Mouse (Mus musculus) forebrain, embryonic 13.5 days (tissue): Measurements from ENCODE around the gene Capn5. TPM values are rescaled to one million over a fixed set of nuclear protein-coding genes. Genes with fewer than 3 reads are reported as not detected.

ENCODE experiments used
- ATAC-seq: fragments of 200-750 bp; cut with Nextera tagmentation; 2 replicates; pipeline ENCODE4 v1.8.0; 2017
- H3K27ac ChIP-seq: fragments of 300-500 bp; sonication (generic); 2 replicates; pipeline ENCODE4 v1.5.1; 2015; ENCODE audit warnings: inconsistent platforms, mild to moderate bottlenecking, moderate library complexity
- H3K27me3 ChIP-seq: fragments of 300-500 bp; sonication (generic); 2 replicates; pipeline ENCODE4 v1.6.1; 2015; ENCODE audit warnings: mild to moderate bottlenecking, inconsistent platforms
- H3K36me3 ChIP-seq: fragments of 300-500 bp; sonication (generic); 2 replicates; pipeline ENCODE4 v1.6.1; 2015; ENCODE audit warnings: mild to moderate bottlenecking, inconsistent platforms; ENCODE audit not compliant: poor library complexity, severe bottlenecking
- H3K4me1 ChIP-seq: fragments of 300-500 bp; sonication (generic); 2 replicates; pipeline ENCODE4 v1.6.1; 2015; ENCODE audit warnings: inconsistent platforms
- H3K4me2 ChIP-seq: fragments of 300-500 bp; sonication (generic); 2 replicates; pipeline ENCODE4 v1.6.1; 2015; ENCODE audit warnings: inconsistent platforms, mild to moderate bottlenecking, moderate library complexity
- H3K4me3 ChIP-seq: fragments of 300-500 bp; sonication (generic); 2 replicates; pipeline ENCODE4 v1.5.1; 2015; ENCODE audit warnings: mild to moderate bottlenecking, inconsistent platforms
- H3K9ac ChIP-seq: fragments of 300-500 bp; sonication (generic); 2 replicates; pipeline ENCODE4 v1.6.1; 2015; ENCODE audit warnings: mild to moderate bottlenecking, inconsistent platforms
- H3K9me3 ChIP-seq: fragments of 300-500 bp; sonication (generic); replicated peaks from 2 replicates; pipeline ENCODE4 v1.6.1; 2016; ENCODE audit warnings: inconsistent platforms
- WGBS: fragments of 180-500 bp; shearing (Covaris S2); methylation state at CpG from one replicate; pipeline ENCODE4 v1.1.7; 2015; 5-methylcytosine and 5-hydroxymethylcytosine counted together
- polyA plus RNA-seq: library from polyadenylated mRNA; unstranded; fragments of >200 nt; fragmentation: Nextera tagmentation; extraction: Ambion mirVana; gene quantifications from 2 replicates; pipeline ENCODE4 v1.2.1, GENCODE M21; 2015

The Capn5 gene
- polyA plus RNA-seq, 1 experiment from 2014 or later = 9.3 TPM

DNA sequence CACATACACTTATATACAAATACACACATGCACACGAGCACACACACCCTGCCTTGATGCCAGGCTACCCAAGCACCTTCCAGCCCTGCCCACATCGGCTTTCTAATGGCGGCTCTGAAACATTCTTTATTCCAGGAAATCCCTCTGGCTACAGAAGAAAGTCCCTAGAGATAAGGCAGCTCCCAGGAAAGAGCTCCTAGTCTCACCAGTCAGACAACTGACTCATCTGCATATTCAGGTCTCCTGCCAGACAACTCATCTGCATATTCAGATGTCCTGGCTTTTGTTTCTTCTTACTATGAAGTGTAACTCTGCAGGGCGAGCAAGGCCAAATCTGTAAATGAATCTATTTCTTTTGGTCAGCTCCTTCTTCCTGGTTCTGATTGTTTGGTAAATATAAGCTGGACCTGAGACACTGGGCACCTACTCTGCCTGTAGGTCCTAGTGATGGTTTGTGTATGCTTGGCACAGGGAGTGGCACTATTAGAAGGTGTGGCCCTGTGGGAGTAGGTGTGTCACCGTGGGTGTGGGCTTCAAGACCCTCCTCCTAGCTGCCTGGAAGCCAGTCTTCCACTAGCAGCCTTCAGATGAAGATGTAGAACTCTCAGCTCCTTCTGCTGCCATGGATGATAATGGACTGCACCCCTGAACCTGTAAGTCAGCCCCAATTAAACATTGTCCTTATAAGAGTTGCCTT lies 20.3 kb downstream of the Capn5 start:
- Histone ChIP-seq H3K4me2 (no peak overlapping the region), H3K9me3 (no peaks in the 10 kb centered on the region), H3K4me1 (peaks cover 24% of the 10 kb centered on the region; the same call in 1 of the 2 replicates), H3K27me3 (0 out of 2 replicates have a peak, but pooled peaks cover 4% of the 10 kb centered on the region), H3K9ac (no peak overlapping the region), H3K36me3 (no peaks in the 10 kb centered on the region), H3K4me3 (no peak overlapping the region), H3K27ac (no peak overlapping the region; the same call in 1 of the 2 replicates)
- no peak for ATAC-seq
- WGBS = 66% methylated on average over 5 of the region's 5 CpGs

DNA sequence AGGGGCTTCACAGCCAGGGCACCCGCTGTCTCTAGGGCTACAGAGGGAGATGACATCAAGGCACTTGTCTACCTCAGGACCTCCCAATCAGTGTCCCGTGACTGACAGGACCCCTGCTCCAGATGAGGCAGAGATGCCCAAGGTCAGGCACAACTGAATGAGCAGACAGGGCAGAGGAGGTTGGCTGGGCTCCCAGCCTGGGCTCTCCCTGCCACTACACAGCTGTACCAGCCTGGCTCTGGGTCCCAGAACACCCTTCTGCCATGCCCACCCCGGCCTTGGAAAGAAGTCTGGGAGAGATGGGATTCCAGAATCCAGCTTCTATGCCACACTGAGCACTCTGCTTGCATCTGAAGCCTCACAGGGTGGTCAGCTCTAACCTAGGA lies 21.8 kb downstream of the Capn5 start:
- no peak overlapping the region for H3K4me2 ChIP-seq
- H3K4me3 ChIP-seq = no peak overlapping the region
- 0 out of 2 replicates have a peak, but pooled peaks cover 4% of the 10 kb centered on the region for H3K27me3 ChIP-seq
- H3K27ac ChIP-seq = peak overlapping the region; percentile 19; the same call in 1 of the 2 replicates
- no peaks in the 10 kb centered on the region for H3K9me3 ChIP-seq
- 0 out of 2 replicates have a peak overlapping the region, but pooled peaks have one; percentile 7 for H3K9ac ChIP-seq
- peaks cover 24% of the 10 kb centered on the region; the same call in 1 of the 2 replicates for H3K4me1 ChIP-seq
- no peaks in the 10 kb centered on the region for H3K36me3 ChIP-seq
- no peak for ATAC-seq
- 50% methylated on average over 2 of the region's 3 CpGs for WGBS

GRCm38 (mm10) chr7:98155546-98156279 lies 22.4 kb downstream of the Capn5 start:
- H3K27me3 ChIP-seq = 0 out of 2 replicates have a peak, but pooled peaks cover 3% of the 10 kb centered on the region
- H3K9me3 ChIP-seq = no peaks in the 10 kb centered on the region
- H3K36me3 ChIP-seq = no peaks in the 10 kb centered on the region
- no peak overlapping the region for H3K27ac ChIP-seq
- WGBS = 25% methylated on average over 7 of the region's 8 CpGs
- no peak overlapping the region for H3K4me3 ChIP-seq
- 0 out of 2 replicates have a peak overlapping the region, but pooled peaks have one; percentile 7 for H3K9ac ChIP-seq
- H3K4me2 ChIP-seq = no peak overlapping the region
- peak; percentile 44 for ATAC-seq
- H3K4me1 ChIP-seq = peaks cover 24% of the 10 kb centered on the region; the same call in 1 of the 2 replicates

DNA sequence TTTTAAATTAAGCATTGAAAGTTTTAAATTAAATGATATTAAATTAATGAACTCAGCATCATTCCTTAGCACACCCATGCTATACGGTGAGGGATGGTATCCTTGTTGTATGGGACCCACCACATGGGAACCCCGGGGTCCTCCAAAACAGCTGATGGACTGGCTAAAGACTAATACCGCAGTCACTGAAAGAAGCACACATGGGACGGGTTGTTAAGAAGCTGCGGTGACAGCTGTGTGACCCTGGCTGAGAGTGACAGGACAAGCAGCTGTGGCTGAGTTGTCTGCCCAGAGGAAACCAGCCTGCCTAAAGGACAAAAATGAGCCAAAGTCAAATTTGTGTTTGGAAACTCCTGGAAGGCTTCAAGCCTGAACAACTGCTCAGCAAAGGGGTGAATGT lies 24.2 kb downstream of the Capn5 start:
- no peak overlapping the region for H3K27ac ChIP-seq
- H3K9me3 ChIP-seq = no peaks in the 10 kb centered on the region
- peaks cover 39% of the 10 kb centered on the region for H3K4me1 ChIP-seq
- no peaks in the 10 kb centered on the region for H3K27me3 ChIP-seq
- WGBS = 85% methylated on average over 5 of the region's 5 CpGs
- H3K9ac ChIP-seq = no peak overlapping the region
- no peak for ATAC-seq
- H3K36me3 ChIP-seq = no peaks in the 10 kb centered on the region
- H3K4me3 ChIP-seq = no peak overlapping the region
- H3K4me2 ChIP-seq = no peak overlapping the region

GRCm38 (mm10) chr7:98153345-98153744 lies 24.7 kb downstream of the Capn5 start:
- H3K4me1 ChIP-seq = peaks cover 40% of the 10 kb centered on the region
- no peak overlapping the region for H3K9ac ChIP-seq
- no peaks in the 10 kb centered on the region for H3K36me3 ChIP-seq
- H3K4me2 ChIP-seq = no peak overlapping the region
- ATAC-seq = no peak
- H3K27me3 ChIP-seq = no peaks in the 10 kb centered on the region
- 47% methylated on average over 3 of the region's 3 CpGs for WGBS
- no peak overlapping the region for H3K27ac ChIP-seq
- no peak overlapping the region for H3K4me3 ChIP-seq
- no peaks in the 10 kb centered on the region for H3K9me3 ChIP-seq

DNA sequence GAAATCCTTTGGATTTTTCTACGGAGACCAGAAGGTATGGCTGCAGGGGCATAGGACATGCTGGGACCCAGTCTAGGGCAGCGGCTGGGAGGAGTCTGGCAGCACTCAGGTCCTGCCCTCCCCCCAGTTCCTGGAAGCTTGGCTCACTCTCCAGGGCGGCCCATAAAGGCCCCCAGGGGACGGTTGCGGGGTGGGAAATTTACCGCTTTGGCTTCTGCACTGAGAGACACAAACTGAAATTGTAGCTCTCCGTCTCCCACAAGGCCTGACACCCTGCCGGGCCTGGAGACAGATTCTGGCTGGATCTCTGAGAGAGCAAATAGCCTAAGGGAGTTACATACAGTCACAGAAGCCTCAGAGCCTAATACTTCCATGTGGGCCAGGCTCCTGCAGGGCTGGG lies 25.7 kb downstream of the Capn5 start:
- H3K27me3 ChIP-seq = no peaks in the 10 kb centered on the region
- H3K27ac ChIP-seq = no peak overlapping the region
- H3K4me1 ChIP-seq = peaks cover 41% of the 10 kb centered on the region
- H3K9me3 ChIP-seq = no peaks in the 10 kb centered on the region
- H3K9ac ChIP-seq = no peak overlapping the region
- H3K36me3 ChIP-seq = no peaks in the 10 kb centered on the region
- H3K4me2 ChIP-seq = no peak overlapping the region
- WGBS = 68% methylated on average over 8 of the region's 8 CpGs
- no peak for ATAC-seq
- no peak overlapping the region for H3K4me3 ChIP-seq

GRCm38 (mm10) chr7:98150525-98150924 lies 27.5 kb downstream of the Capn5 start:
- Histone ChIP-seq H3K27me3 (no peaks in the 10 kb centered on the region), H3K9ac (no peak overlapping the region), H3K27ac (no peak overlapping the region), H3K4me1 (peaks cover 32% of the 10 kb centered on the region), H3K4me2 (no peak overlapping the region), H3K9me3 (no peaks in the 10 kb centered on the region), H3K4me3 (no peak overlapping the region), H3K36me3 (no peaks in the 10 kb centered on the region)
- 51% methylated on average over 5 of the region's 5 CpGs for WGBS
- no peak for ATAC-seq

DNA sequence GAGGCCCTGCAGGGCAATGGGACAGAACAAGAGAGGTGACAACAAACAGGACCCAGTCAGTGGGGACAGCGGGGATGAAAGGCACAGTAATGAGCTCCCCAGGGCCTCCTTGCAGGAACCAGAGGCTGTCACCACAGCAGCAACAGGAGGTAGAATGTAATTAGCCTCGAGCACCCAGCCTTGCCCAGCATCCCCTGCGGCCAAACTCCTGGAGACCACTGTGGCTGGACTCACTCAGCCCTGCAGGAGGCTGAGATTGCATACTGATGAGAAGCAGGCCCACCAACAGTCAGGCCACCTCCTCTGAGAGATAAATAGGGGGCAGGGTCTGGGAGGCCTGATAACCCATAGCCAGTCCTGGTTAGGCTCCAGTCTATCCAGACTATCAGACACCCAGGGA lies 28.3 kb downstream of the Capn5 start:
- Histone ChIP-seq H3K9me3 (no peaks in the 10 kb centered on the region), H3K9ac (no peak overlapping the region), H3K4me3 (no peak overlapping the region), H3K27me3 (no peaks in the 10 kb centered on the region), H3K4me2 (no peak overlapping the region), H3K36me3 (no peaks in the 10 kb centered on the region; the same call in 1 of the 2 replicates), H3K27ac (0 out of 2 replicates have a peak overlapping the region, but pooled peaks have one; percentile 51), H3K4me1 (peaks cover 32% of the 10 kb centered on the region)
- WGBS = 13% methylated on average over 3 of the region's 3 CpGs
- ATAC-seq = no peak

DNA sequence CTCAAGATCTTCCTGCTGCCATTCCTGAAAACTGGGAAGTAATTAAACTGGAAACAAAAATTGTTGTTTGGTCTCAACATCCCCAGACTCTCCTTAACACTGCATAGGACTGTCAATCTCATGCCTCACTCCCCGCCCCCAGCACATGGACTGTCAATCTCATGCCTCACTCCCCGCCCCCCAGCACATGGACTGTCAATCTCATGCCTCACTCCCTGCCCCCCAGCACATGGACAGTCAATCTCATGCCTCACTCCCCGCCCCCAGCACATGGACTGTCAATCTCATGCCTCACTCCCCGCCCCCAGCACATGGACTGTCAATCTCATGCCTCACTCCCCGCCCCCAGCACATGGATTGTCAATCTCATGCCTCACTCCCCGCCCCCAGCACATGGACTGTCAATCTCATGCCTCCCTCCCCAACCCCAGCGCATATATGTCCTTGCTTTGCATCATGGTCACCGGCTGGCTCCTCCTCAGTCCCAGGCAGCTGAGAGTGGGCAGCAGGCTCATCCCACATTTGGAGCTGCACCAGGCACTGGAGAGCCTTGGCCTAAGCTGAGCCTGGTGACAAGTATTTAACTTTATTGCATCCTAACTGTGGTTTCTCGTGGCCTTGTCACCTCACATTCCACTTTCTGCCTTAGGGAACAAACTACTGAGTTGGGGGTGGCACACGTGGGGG lies 29.2 kb downstream of the Capn5 start:
- Histone ChIP-seq H3K27ac (peak overlapping the region; percentile 51), H3K4me3 (no peak overlapping the region), H3K27me3 (no peaks in the 10 kb centered on the region), H3K4me2 (no peak overlapping the region), H3K4me1 (peaks cover 32% of the 10 kb centered on the region), H3K9me3 (no peaks in the 10 kb centered on the region), H3K9ac (no peak overlapping the region), H3K36me3 (no peaks in the 10 kb centered on the region; the same call in 1 of the 2 replicates)
- WGBS = 65% methylated on average over 10 of the region's 10 CpGs
- peak; percentile 54 for ATAC-seq

DNA sequence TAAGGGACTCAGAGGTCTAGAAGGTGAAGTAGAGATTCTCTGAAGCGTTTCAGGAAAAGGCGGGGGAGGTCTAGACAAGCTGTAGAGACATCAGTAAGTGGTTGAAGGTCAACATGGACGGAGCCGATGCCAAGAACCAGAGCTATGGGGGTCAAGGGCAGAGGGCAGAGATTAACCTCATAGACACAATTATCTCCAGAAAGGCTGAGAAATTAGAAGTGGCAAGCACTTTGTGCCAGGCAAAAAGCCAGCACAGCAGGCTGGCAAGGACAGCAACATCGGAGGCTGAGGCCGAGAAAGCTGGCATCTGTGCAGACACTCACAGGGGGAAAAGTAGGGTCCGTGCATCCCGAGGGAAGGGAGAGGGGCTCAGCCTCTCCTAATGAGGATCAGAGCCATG lies 30.3 kb downstream of the Capn5 start:
- H3K27me3 ChIP-seq = no peaks in the 10 kb centered on the region
- H3K4me1 ChIP-seq = peaks cover 32% of the 10 kb centered on the region
- H3K9ac ChIP-seq = no peak overlapping the region
- no peaks in the 10 kb centered on the region for H3K9me3 ChIP-seq
- WGBS = 74% methylated on average over 8 of the region's 8 CpGs
- H3K36me3 ChIP-seq = no peaks in the 10 kb centered on the region; the same call in 1 of the 2 replicates
- no peak overlapping the region for H3K4me3 ChIP-seq
- ATAC-seq = no peak
- peak overlapping the region; percentile 55 for H3K27ac ChIP-seq
- no peak overlapping the region for H3K4me2 ChIP-seq

DNA sequence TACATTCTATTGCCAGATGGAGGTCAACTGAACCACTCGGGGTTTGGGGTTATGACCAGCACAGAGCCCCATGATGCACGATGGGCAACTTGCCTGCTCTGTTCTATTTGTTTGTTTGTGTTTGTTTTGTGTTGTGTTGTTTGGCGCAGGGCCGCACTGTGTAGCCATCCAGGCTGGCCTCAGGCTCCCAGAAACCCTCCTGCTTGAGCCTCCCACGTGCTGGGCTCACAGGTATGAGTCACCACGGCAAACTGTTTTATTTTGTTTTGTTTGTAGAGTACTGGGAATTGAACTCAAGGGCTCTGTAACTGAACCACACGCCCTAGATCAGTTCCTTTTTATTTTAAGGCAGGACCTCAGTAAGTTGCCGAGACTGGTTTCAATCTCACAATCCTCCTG lies 31.6 kb downstream of the Capn5 start:
- Histone ChIP-seq H3K4me1 (peaks cover 37% of the 10 kb centered on the region), H3K36me3 (no peaks in the 10 kb centered on the region; the same call in 1 of the 2 replicates), H3K9me3 (no peaks in the 10 kb centered on the region), H3K27me3 (no peaks in the 10 kb centered on the region), H3K4me2 (no peak overlapping the region), H3K4me3 (no peak overlapping the region), H3K27ac (0 out of 2 replicates have a peak overlapping the region, but pooled peaks have one; percentile 55), H3K9ac (no peak overlapping the region)
- WGBS = 85% methylated on average over 8 of the region's 8 CpGs
- no peak for ATAC-seq
